Mouse (Mus musculus) liver, embryonic 15.5 days (tissue): ENCODE measurements around the gene H2-T22. TPM values are rescaled to one million over a fixed set of nuclear protein-coding genes. Genes with fewer than 3 reads are reported as not detected.
"Not testable (repeated sequence)": the region's sequence is repeated elsewhere in the genome, so short reads cannot be mapped to it uniquely, and the experiment has no call there.

Source experiments
- ATAC-seq: fragments of 200-750 bp; cut with Nextera tagmentation; 2 replicates; pipeline ENCODE4 v1.8.0; 2017; ENCODE audit warnings: moderate number of reproducible peaks, mild to moderate bottlenecking, moderate library complexity; ENCODE audit not compliant: insufficient read depth
- H3K27ac ChIP-seq: fragments of 300-500 bp; sonication (generic); replicated peaks from 2 replicates; pipeline ENCODE4 v1.5.1; 2015; ENCODE audit warnings: mild to moderate bottlenecking, inconsistent platforms
- H3K27me3 ChIP-seq: fragments of 300-500 bp; sonication (generic); 2 replicates; pipeline ENCODE4 v1.6.1; 2015; ENCODE audit warnings: mild to moderate bottlenecking, inconsistent platforms
- H3K36me3 ChIP-seq: fragments of 300-500 bp; sonication (generic); replicated peaks from 2 replicates; pipeline ENCODE4 v1.6.1; 2015; ENCODE audit warnings: moderate library complexity, mild to moderate bottlenecking, inconsistent platforms
- H3K4me1 ChIP-seq: fragments of 300-500 bp; sonication (generic); replicated peaks from 2 replicates; pipeline ENCODE4 v1.6.1; 2015; ENCODE audit warnings: inconsistent platforms
- H3K4me2 ChIP-seq: fragments of 300-500 bp; sonication (generic); 2 replicates; pipeline ENCODE4 v1.6.1; 2015; ENCODE audit warnings: moderate library complexity, mild to moderate bottlenecking, inconsistent platforms
- H3K4me3 ChIP-seq: fragments of 300-500 bp; sonication (generic); replicated peaks from 2 replicates; pipeline ENCODE4 v1.5.1; 2015; ENCODE audit warnings: mild to moderate bottlenecking, inconsistent platforms
- H3K9ac ChIP-seq: fragments of 300-500 bp; sonication (generic); 2 replicates; pipeline ENCODE4 v1.6.1; 2015; ENCODE audit warnings: moderate library complexity, mild to moderate bottlenecking, inconsistent platforms
- H3K9me3 ChIP-seq: fragments of 300-500 bp; sonication (generic); replicated peaks from 2 replicates; pipeline ENCODE4 v1.6.1; 2016; ENCODE audit warnings: inconsistent platforms
- WGBS: fragments of 180-500 bp; shearing (Covaris S2); methylation state at CpG from one replicate; pipeline ENCODE4 v1.1.7; 2015; ENCODE audit warnings: mixed read lengths; ENCODE audit not compliant: insufficient replicate concordance; 5-methylcytosine and 5-hydroxymethylcytosine counted together
- polyA plus RNA-seq: library from polyadenylated mRNA; unstranded; fragments of >200 nt; fragmentation: Nextera tagmentation; extraction: Ambion mirVana; gene quantifications from 2 replicates; pipeline ENCODE4 v1.2.1, GENCODE M21; 2015

H2-T22 gene
- polyA plus RNA-seq, result 11.9 and 13.2 TPM in 2 replicates

DNA sequence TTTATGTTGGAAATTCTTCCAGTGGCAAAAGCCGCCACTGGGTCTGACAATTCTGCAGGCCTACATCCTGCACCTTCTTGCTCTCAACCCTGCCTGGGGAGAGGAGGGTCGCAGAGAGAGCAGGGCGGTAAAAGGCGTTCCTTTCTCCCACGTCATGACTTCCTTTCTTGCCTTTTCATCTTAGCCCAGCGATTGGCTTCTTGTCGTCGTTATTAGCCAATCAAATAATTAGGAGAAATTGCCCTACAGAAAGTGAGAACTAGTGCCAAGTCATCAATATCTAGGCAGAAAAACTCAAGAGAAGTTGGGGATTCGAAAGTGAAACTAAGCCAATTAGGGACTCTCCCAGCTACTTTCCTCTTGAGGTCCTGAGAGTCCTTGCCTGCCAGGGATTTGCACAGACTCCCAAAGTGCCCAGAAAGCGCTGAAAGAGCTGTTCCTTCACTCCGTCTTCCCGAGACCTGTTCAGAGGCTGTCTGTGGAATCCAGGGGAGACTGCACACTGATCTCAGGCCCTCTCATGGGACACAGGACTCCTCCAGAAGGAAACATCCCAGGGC is at the start of gene H2-T22, which contains the start of gene Gm6034:
TSS of gene H2-T22 (minus strand) at position 138 of the 560 bp plus-strand sequence.
TSS of gene Gm6034 (plus strand) at position 352 of the 560 bp plus-strand sequence.
- not testable (repeated sequence) for H3K4me1 ChIP-seq, H3K36me3 ChIP-seq, H3K27me3 ChIP-seq, H3K9me3 ChIP-seq
- ATAC-seq, result peak; percentile 89
- under 1% methylated on average over 12 of the region's 12 CpGs for WGBS
- H3K27ac ChIP-seq, result peak within 1 kb of the TSS; percentile 68; the same call in 1 of the 2 replicates
- peak within 1 kb of the TSS; percentile 53 for H3K9ac ChIP-seq
- peak within 1 kb of the TSS; percentile 85 for H3K4me2 ChIP-seq
- peak within 1 kb of the TSS; percentile 62 for H3K4me3 ChIP-seq

DNA sequence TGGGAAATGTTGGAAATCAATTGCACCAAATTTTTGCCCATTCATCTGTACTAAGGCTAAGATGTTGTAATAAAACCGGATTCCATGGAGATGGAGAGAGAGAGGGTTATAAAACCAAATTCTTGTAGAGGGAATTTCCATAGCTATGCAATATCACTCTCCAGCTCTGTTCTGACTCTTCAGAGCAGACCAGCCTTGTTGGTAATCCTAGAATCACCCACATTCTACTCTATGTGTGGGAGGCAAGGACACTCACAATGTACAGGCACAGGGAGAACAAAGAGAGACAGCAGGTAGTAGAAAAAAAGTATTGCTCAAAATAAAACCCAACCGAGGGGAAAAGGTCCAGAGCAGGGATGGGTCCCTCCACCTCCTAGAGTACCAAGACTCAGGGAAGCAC is 49.4 kb upstream of the H2-T22 start:
- not testable (repeated sequence) for H3K9me3 ChIP-seq, H3K4me1 ChIP-seq, H3K27ac ChIP-seq, H3K4me2 ChIP-seq, H3K27me3 ChIP-seq, H3K4me3 ChIP-seq, H3K36me3 ChIP-seq, H3K9ac ChIP-seq, ATAC-seq
- no CpG with 5 or more reads among the region's 2 CpGs for WGBS

DNA sequence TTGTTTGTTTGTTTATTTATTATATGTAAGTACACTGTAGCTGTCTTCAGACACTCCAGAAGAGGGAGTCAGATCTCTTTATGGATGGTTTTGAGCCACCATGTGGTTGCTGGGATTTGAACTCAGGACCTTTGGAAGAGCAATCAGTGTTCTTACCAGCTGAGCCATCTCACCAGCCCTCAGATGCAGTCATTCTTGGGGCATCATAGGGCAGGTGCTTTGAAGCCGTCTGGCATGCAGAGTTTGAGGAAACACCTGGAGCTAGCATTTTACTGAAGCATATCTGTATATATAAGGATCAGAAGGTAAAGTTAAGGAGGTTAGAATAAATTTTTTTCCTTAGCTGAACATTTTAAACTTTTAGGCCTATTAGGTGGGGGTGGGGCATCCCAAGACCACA is 43.4 kb upstream of the H2-T22 start:
- not testable (repeated sequence) for H3K36me3 ChIP-seq, H3K4me2 ChIP-seq, ATAC-seq, H3K9me3 ChIP-seq, H3K4me3 ChIP-seq, H3K27ac ChIP-seq, H3K9ac ChIP-seq
- Histone ChIP-seq H3K27me3 (peaks cover 51% of the 10 kb centered on the region), H3K4me1 (0 out of 2 replicates have a peak, but pooled peaks cover 11% of the 10 kb centered on the region)
- WGBS, result 30% methylated on average over 1 of the region's 1 CpGs

DNA sequence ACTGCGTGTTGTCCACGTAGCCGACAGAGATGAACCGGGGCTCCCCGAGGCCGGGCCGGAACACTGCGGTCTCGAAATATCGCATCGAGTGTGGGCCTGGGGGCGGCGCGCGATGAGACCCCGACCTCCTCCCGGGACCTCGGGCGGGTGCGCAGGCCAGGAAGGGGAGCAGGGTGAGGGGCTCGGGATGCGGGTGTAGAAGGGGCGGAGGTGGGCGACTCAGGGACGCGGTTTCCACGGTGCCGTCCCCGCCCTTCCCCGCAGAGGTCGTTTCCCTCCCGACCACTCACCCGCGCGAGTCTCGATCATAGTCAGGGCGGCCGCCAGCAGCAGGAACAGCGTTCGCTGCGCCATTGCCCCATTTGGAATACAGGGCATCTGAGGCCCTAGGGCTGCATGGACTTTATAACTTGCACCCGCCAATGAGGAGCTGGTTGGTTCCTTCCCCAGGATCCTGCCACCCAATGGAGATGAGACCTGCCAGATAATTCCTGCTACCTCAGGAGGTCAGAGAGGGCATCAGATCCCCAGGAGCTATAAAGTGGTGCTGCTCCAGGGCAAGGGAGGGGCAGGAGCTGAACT is 41.4 kb upstream of the H2-T22 start:
- Histone ChIP-seq H3K9me3 (no peaks in the 10 kb centered on the region), H3K36me3 (no peaks in the 10 kb centered on the region), H3K4me3 (peak overlapping the region; percentile 57), H3K9ac (no peak overlapping the region), H3K27ac (no peak overlapping the region), H3K27me3 (peaks cover 53% of the 10 kb centered on the region), H3K4me2 (peak overlapping the region; percentile 75), H3K4me1 (0 out of 2 replicates have a peak, but pooled peaks cover 11% of the 10 kb centered on the region)
- WGBS, result 1% methylated on average over 40 of the region's 42 CpGs
- ATAC-seq, result no peak

DNA sequence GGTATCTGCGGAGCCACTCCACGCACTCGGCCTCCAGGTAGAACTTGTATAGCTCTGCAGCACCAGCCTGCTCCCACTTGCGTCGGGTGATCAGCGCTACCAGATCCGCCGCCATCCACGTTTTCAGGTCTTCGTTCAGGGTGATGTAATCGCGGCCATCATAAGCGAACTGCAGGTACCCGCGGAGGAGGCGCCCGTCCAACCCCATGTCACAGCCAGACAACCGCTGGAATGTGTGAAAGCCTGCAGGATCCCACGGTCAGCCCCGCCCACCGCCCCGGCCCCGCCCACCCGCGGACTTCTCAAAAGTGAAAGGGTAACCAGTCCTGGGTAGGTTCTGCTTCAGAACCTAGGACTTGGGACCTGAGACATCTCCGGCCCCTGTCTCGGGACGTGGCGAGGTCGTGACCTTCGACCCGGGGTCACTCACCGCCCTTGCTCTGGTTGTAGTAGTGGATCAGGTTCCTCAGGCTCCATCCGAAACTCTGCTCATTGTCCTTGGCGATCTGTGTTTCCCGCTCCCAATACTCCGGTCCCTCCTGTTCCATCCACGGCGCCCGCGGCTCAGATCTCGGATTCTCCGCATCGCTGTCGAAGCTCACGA is 40.8 kb upstream of the H2-T22 start:
- no peaks in the 10 kb centered on the region for H3K9me3 ChIP-seq
- no peak overlapping the region for H3K27ac ChIP-seq
- peaks cover 53% of the 10 kb centered on the region for H3K27me3 ChIP-seq
- H3K4me2 ChIP-seq, result peak overlapping the region; percentile 75
- H3K4me1 ChIP-seq, result 0 out of 2 replicates have a peak, but pooled peaks cover 11% of the 10 kb centered on the region
- H3K36me3 ChIP-seq, result no peaks in the 10 kb centered on the region
- peak; percentile 40 for ATAC-seq
- whole genome bisulfite sequencing, result 1% methylated on average over 46 of the region's 46 CpGs
- peak overlapping the region; percentile 57 for H3K4me3 ChIP-seq
- H3K9ac ChIP-seq, result no peak overlapping the region

DNA sequence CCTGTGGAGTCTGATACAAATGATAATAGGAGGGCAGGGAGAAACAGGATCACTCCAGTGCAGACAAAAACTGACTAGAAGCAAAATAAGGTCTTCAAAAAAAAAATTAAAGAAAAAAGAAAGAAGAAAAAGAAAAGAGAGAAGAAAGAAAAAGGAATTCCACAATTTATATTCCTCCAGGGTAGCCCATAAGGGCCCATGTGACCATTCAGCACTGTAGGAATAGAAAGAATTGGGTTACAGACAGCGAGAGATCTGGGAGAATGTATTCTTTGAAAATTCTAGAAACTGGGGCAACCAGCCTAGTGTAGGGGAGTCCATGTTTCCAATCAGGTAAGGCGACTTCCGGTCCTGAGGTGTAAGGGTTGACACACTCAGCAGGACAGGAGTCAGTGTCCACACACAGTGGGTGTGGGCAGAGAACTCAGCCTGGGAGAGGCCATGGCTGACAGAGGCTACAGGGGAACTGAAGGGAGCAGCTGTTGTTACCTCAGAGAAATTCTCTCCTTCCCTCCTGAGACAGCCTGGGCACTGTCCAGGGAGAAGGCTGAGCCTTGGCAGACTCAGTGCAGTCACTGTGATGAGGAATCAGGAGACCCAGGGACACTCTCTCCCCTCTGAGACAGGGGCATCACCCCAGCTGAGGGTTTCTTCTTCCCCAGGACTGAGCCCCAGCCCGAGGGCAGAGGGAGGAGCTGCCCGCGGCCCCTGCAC is 40.1 kb upstream of the H2-T22 start:
- H3K9ac ChIP-seq, result not testable (repeated sequence)
- 25% methylated on average over 6 of the region's 6 CpGs for WGBS

DNA sequence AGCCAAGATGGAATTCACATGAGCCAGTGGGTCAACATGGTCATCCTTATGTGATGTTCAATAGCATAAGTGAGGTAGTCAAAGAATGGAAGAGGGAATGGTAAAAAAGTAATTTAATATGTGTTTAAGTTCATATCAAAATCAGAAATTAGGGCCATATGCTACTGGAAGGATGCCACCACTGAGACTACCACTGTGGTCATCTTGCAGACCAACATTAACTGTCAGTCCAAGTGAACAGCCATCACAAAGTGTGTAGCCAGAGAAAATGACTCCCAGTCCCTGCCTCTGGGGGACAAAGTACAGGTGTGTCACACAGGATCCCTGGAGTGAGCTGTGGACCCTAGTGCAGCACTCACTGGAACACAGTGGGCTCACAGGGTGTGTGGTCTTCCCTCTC is 39.4 kb upstream of the H2-T22 start:
- not testable (repeated sequence) for H3K27ac ChIP-seq, H3K4me2 ChIP-seq, H3K9me3 ChIP-seq, H3K4me3 ChIP-seq, ATAC-seq, H3K36me3 ChIP-seq, H3K9ac ChIP-seq
- Histone ChIP-seq H3K4me1 (0 out of 2 replicates have a peak, but pooled peaks cover 11% of the 10 kb centered on the region), H3K27me3 (peaks cover 53% of the 10 kb centered on the region)

More for the DNA sequence above, 40.1 kb upstream of the H2-T22 start:
- Histone ChIP-seq H3K4me3 (peak overlapping the region; percentile 57), H3K4me1 (0 out of 2 replicates have a peak, but pooled peaks cover 11% of the 10 kb centered on the region), H3K4me2 (peak overlapping the region; percentile 75), H3K27me3 (peaks cover 53% of the 10 kb centered on the region)
- not testable (repeated sequence) for H3K36me3 ChIP-seq, H3K27ac ChIP-seq, H3K9me3 ChIP-seq, ATAC-seq

DNA sequence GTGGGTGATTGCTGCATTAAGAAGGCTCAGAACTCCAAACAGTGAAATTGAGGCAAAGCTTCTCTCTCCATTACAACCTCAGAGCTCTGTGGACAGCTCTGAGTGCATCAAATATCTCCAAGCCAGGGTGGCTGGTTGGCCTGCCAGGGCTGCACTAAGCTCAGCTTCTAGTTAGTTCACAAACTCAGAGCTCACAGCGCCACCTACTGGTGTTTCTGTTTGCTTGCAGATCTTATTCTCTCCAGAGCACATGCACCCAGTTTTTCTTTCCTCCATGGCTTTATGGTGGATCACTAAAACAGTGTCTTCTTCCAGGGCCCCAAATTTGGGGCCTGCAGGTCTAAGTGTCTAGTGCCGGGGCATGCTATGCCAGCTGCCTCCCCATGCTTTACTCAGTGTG is 18.3 kb upstream of the H2-T22 start:
- Histone ChIP-seq H3K36me3 (no peaks in the 10 kb centered on the region), H3K27me3 (no peaks in the 10 kb centered on the region), H3K27ac (no peak overlapping the region), H3K9me3 (no peaks in the 10 kb centered on the region), H3K4me3 (no peak overlapping the region), H3K4me2 (no peak overlapping the region), H3K9ac (no peak overlapping the region), H3K4me1 (no peaks in the 10 kb centered on the region)
- ATAC-seq, result no peak; the same call in 1 of the 2 replicates
- 18% methylated on average over 2 of the region's 2 CpGs for WGBS

DNA sequence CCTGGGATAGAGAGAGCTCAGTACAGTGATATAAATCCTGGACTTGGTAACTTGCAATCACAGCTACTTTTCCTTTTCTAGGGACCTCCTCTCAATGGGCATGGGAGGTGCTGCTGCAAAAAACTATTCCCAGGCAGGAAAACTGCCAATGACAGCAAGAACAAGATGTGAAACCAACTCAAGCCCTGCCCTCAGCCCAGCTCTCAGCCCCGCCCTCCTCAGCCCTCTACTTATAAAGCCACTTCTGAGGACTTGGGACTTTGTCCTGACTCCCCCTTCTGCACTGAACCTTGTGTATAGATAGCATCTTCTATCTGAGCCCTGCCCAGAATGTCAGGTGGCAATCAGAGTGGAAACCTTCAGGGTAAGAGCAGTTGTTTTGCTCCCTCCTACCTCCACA is 15.8 kb upstream of the H2-T22 start, which contains the start of gene Gm11127:
TSS of gene Gm11127 (minus strand) at position 10 of the 400 bp plus-strand sequence.
- H3K9ac ChIP-seq, H3K9me3 ChIP-seq, ATAC-seq, H3K36me3 ChIP-seq, H3K27ac ChIP-seq, H3K27me3 ChIP-seq, H3K4me1 ChIP-seq, H3K4me3 ChIP-seq, H3K4me2 ChIP-seq: not testable (repeated sequence)
- WGBS, result 37% methylated on average over 1 of the region's 1 CpGs

DNA sequence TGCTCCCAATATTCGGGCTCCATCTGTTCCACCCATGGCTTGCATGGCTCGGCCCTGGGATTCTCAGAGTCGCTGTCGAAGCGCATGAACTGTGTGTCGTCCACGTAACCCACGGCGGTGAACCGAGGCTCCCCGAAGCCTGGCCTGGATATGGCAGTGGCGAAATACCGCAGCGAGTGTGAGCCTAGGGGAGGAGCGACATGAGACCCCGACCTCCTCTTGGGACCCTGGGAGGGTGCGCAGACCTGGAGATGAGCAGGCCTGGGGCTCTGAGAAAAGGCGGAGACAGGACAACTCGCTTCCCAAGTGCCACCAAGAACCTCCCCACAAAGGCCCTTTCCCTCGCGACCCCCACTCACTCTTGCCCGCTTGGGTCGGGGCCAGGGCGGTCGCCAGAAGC is 15.4 kb upstream of the H2-T22 start:
- H3K4me3 ChIP-seq, H3K27ac ChIP-seq, H3K9me3 ChIP-seq, H3K4me1 ChIP-seq, H3K4me2 ChIP-seq, H3K9ac ChIP-seq, H3K27me3 ChIP-seq, H3K36me3 ChIP-seq, ATAC-seq: not testable (repeated sequence)
- WGBS, result 81% methylated on average over 25 of the region's 25 CpGs

DNA sequence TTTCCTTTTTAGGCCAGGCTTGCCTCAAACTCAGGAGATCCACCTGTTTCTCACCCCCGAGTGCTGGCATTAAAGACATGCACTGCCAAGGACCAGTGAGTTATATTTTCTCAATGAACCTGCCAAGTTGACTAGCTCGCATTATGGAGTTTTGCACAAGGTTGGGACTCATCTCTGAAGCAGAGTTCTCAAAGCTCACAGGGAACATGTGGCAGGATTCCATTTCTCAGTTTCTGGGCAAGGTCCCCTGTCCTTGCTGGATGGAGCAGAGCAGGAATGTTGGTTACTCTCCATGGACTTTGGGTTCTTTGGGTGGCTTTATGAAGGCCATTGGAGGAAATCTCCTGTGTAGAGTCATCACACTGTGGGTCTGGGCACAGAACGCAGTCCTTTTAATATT is 739 bp upstream of the H2-T22 start:
- peak overlapping the region; percentile 62 for H3K4me3 ChIP-seq
- H3K4me2 ChIP-seq, result peak overlapping the region; percentile 85
- H3K27ac ChIP-seq, result no peak overlapping the region
- no peaks in the 10 kb centered on the region for H3K27me3 ChIP-seq
- peak overlapping the region; percentile 53 for H3K9ac ChIP-seq
- no peak for ATAC-seq
- 68% methylated on average over 3 of the region's 3 CpGs for WGBS
- no peaks in the 10 kb centered on the region for H3K9me3 ChIP-seq
- no peaks in the 10 kb centered on the region for H3K36me3 ChIP-seq
- peaks cover 10% of the 10 kb centered on the region for H3K4me1 ChIP-seq
